Mouse (Mus musculus): ENCODE results near the gene Trit1. TPM values are rescaled to one million over a fixed set of nuclear protein-coding genes. Genes with fewer than 3 reads are reported as not detected.

The Trit1 gene
- polyA plus RNA-seq (2015; fragmentation: Nextera tagmentation; extraction: Ambion mirVana): 17.8 and 18.7 TPM in 2 replicates

- Histone ChIP-seq H3K9me3 (replicated peaks) (no peaks in the 10 kb centered on the region), H3K4me2 (peak within 1 kb of the TSS; percentile 63), H3K27ac (peak within 1 kb of the TSS; percentile 93), H3K36me3 (peaks cover 8% of the 10 kb centered on the region), H3K4me3 (replicated peaks) (peak within 1 kb of the TSS; percentile 78), H3K9ac (peak within 1 kb of the TSS; percentile 90), H3K4me1 (peaks cover 17% of the 10 kb centered on the region), H3K27me3 (no peaks in the 10 kb centered on the region)
- ATAC-seq (replicated peaks; ENCODE audit: low FRiP score): peak; percentile 97
- WGBS: 0% methylated on average over 34 of the region's 34 CpGs
Measured at GRCm38 (mm10) chr4:123016451-123016957, at the start of gene Trit1. Gene Trit1 (plus strand): TSS chr4:123016597.

GRCm38 (mm10) chr4:122968106-122968505 is 48.3 kb upstream of the Trit1 start:
- no peaks in the 10 kb centered on the region for H3K4me1 ChIP-seq
- H3K4me2 ChIP-seq: no peak overlapping the region
- H3K27me3 ChIP-seq: 0 out of 2 replicates have a peak, but pooled peaks cover 2% of the 10 kb centered on the region
- no peak overlapping the region for H3K4me3 ChIP-seq (replicated peaks)
- WGBS: 88% methylated on average over 4 of the region's 4 CpGs
- no peak overlapping the region for H3K9ac ChIP-seq
- no peaks in the 10 kb centered on the region for H3K36me3 ChIP-seq
- no peaks in the 10 kb centered on the region for H3K9me3 ChIP-seq (replicated peaks)
- no peak overlapping the region for H3K27ac ChIP-seq
- ATAC-seq (replicated peaks; ENCODE audit: low FRiP score): no peak

GRCm38 (mm10) chr4:122971191-122971590 is 45.2 kb upstream of the Trit1 start:
- H3K27me3 ChIP-seq: 0 out of 2 replicates have a peak, but pooled peaks cover 2% of the 10 kb centered on the region
- H3K27ac ChIP-seq: no peak overlapping the region
- no peak overlapping the region for H3K4me2 ChIP-seq
- no peaks in the 10 kb centered on the region for H3K36me3 ChIP-seq
- peaks cover 7% of the 10 kb centered on the region; the same call in 1 of the 2 replicates for H3K4me1 ChIP-seq
- no peak overlapping the region for H3K4me3 ChIP-seq (replicated peaks)
- 78% methylated on average over 4 of the region's 4 CpGs for WGBS
- H3K9ac ChIP-seq: no peak overlapping the region
- no peaks in the 10 kb centered on the region for H3K9me3 ChIP-seq (replicated peaks)
- no peak for ATAC-seq (replicated peaks; ENCODE audit: low FRiP score)

GRCm38 (mm10) chr4:122971646-122972045 is 44.8 kb upstream of the Trit1 start:
- Histone ChIP-seq H3K4me1 (peaks cover 7% of the 10 kb centered on the region; the same call in 1 of the 2 replicates), H3K4me3 (replicated peaks) (no peak overlapping the region), H3K4me2 (no peak overlapping the region), H3K9me3 (replicated peaks) (no peaks in the 10 kb centered on the region), H3K9ac (no peak overlapping the region), H3K27ac (no peak overlapping the region), H3K36me3 (no peaks in the 10 kb centered on the region), H3K27me3 (0 out of 2 replicates have a peak, but pooled peaks cover 2% of the 10 kb centered on the region)
- ATAC-seq (replicated peaks; ENCODE audit: low FRiP score): no peak
- whole genome bisulfite sequencing: 81% methylated on average over 4 of the region's 4 CpGs

- ATAC-seq (replicated peaks; ENCODE audit: low FRiP score): no peak
- Histone ChIP-seq H3K9me3 (replicated peaks) (no peaks in the 10 kb centered on the region), H3K4me1 (peaks cover 7% of the 10 kb centered on the region; the same call in 1 of the 2 replicates), H3K36me3 (no peaks in the 10 kb centered on the region), H3K4me2 (no peak overlapping the region), H3K27me3 (0 out of 2 replicates have a peak, but pooled peaks cover 2% of the 10 kb centered on the region), H3K9ac (no peak overlapping the region), H3K27ac (no peak overlapping the region), H3K4me3 (replicated peaks) (no peak overlapping the region)
- WGBS: 69% methylated on average over 8 of the region's 8 CpGs
Measured at GRCm38 (mm10) chr4:122972056-122972455, 44.3 kb upstream of the Trit1 start.

GRCm38 (mm10) chr4:122974976-122975520 is 41.3 kb upstream of the Trit1 start:
- no peak overlapping the region for H3K9ac ChIP-seq
- no peaks in the 10 kb centered on the region for H3K36me3 ChIP-seq
- H3K4me3 ChIP-seq (replicated peaks): no peak overlapping the region
- H3K27ac ChIP-seq: no peak overlapping the region
- no peaks in the 10 kb centered on the region for H3K9me3 ChIP-seq (replicated peaks)
- peaks cover 7% of the 10 kb centered on the region; the same call in 1 of the 2 replicates for H3K4me1 ChIP-seq
- no peak overlapping the region for H3K4me2 ChIP-seq
- 0 out of 2 replicates have a peak, but pooled peaks cover 2% of the 10 kb centered on the region for H3K27me3 ChIP-seq
- peak; percentile 77; the same call in 1 of the 2 replicates for ATAC-seq (replicated peaks; ENCODE audit: low FRiP score)
- 45% methylated on average over 5 of the region's 5 CpGs for WGBS

GRCm38 (mm10) chr4:122976885-122977284 is 39.5 kb upstream of the Trit1 start:
- Histone ChIP-seq H3K4me3 (replicated peaks) (no peak overlapping the region), H3K9ac (no peak overlapping the region), H3K27ac (no peak overlapping the region), H3K4me2 (no peak overlapping the region), H3K27me3 (peaks cover under 1% of the 10 kb centered on the region; the same call in 1 of the 2 replicates), H3K9me3 (replicated peaks) (no peaks in the 10 kb centered on the region), H3K36me3 (no peaks in the 10 kb centered on the region), H3K4me1 (peaks cover 17% of the 10 kb centered on the region)
- WGBS: 77% methylated on average over 4 of the region's 4 CpGs
- no peak for ATAC-seq (replicated peaks; ENCODE audit: low FRiP score)

- Histone ChIP-seq H3K9me3 (replicated peaks) (no peaks in the 10 kb centered on the region), H3K4me3 (replicated peaks) (no peak overlapping the region), H3K4me2 (no peak overlapping the region), H3K4me1 (peaks cover 28% of the 10 kb centered on the region), H3K27me3 (peaks cover 15% of the 10 kb centered on the region), H3K9ac (no peak overlapping the region), H3K36me3 (no peaks in the 10 kb centered on the region), H3K27ac (no peak overlapping the region)
- no peak for ATAC-seq (replicated peaks; ENCODE audit: low FRiP score)
- WGBS: 62% methylated on average over 2 of the region's 2 CpGs
Measured at GRCm38 (mm10) chr4:122978850-122979249, 37.5 kb upstream of the Trit1 start.

- H3K4me2 ChIP-seq: no peak overlapping the region
- no peak overlapping the region for H3K4me3 ChIP-seq (replicated peaks)
- no peaks in the 10 kb centered on the region for H3K9me3 ChIP-seq (replicated peaks)
- no peak for ATAC-seq (replicated peaks; ENCODE audit: low FRiP score)
- H3K4me1 ChIP-seq: peaks cover 28% of the 10 kb centered on the region
- peaks cover 22% of the 10 kb centered on the region for H3K27me3 ChIP-seq
- 82% methylated on average over 3 of the region's 3 CpGs for WGBS
- H3K36me3 ChIP-seq: no peaks in the 10 kb centered on the region
- H3K27ac ChIP-seq: no peak overlapping the region
- no peak overlapping the region for H3K9ac ChIP-seq
Measured at GRCm38 (mm10) chr4:122979826-122980225, 36.6 kb upstream of the Trit1 start.

GRCm38 (mm10) chr4:122980684-122981083 is 35.7 kb upstream of the Trit1 start:
- ATAC-seq (replicated peaks; ENCODE audit: low FRiP score): no peak
- WGBS: 69% methylated on average over 2 of the region's 2 CpGs
- peaks cover 22% of the 10 kb centered on the region for H3K4me1 ChIP-seq

GRCm38 (mm10) chr4:122981238-122981637 is 35.2 kb upstream of the Trit1 start:
- Histone ChIP-seq H3K9me3 (replicated peaks) (no peaks in the 10 kb centered on the region), H3K4me3 (replicated peaks) (no peak overlapping the region), H3K4me2 (no peak overlapping the region), H3K27ac (no peak overlapping the region), H3K36me3 (no peaks in the 10 kb centered on the region), H3K9ac (no peak overlapping the region), H3K4me1 (peaks cover 22% of the 10 kb centered on the region), H3K27me3 (peaks cover 25% of the 10 kb centered on the region)
- WGBS: 73% methylated on average over 7 of the region's 7 CpGs
- ATAC-seq (replicated peaks; ENCODE audit: low FRiP score): no peak

More at GRCm38 (mm10) chr4:122980684-122981083, 35.7 kb upstream of the Trit1 start:
- no peak overlapping the region for H3K4me3 ChIP-seq (replicated peaks)
- H3K36me3 ChIP-seq: no peaks in the 10 kb centered on the region
- H3K9ac ChIP-seq: no peak overlapping the region
- no peaks in the 10 kb centered on the region for H3K9me3 ChIP-seq (replicated peaks)
- H3K27ac ChIP-seq: no peak overlapping the region
- H3K27me3 ChIP-seq: peaks cover 22% of the 10 kb centered on the region
- H3K4me2 ChIP-seq: no peak overlapping the region

GRCm38 (mm10) chr4:122981930-122982329 is 34.5 kb upstream of the Trit1 start:
- ATAC-seq (replicated peaks; ENCODE audit: low FRiP score): no peak
- WGBS: 42% methylated on average over 3 of the region's 3 CpGs
- peaks cover 25% of the 10 kb centered on the region for H3K27me3 ChIP-seq

More at GRCm38 (mm10) chr4:122981930-122982329, 34.5 kb upstream of the Trit1 start:
- H3K36me3 ChIP-seq: no peaks in the 10 kb centered on the region
- no peak overlapping the region for H3K27ac ChIP-seq
- H3K4me3 ChIP-seq (replicated peaks): no peak overlapping the region
- no peaks in the 10 kb centered on the region for H3K9me3 ChIP-seq (replicated peaks)
- no peak overlapping the region for H3K9ac ChIP-seq
- H3K4me1 ChIP-seq: peaks cover 22% of the 10 kb centered on the region
- no peak overlapping the region for H3K4me2 ChIP-seq

All from kidney, embryonic 15.5 days (tissue).